Mouse (Mus musculus) retina, postnatal 7 days (tissue): ENCODE results near the gene Hspb9.

Source experiments
- DNase-seq: peaks from one replicate; pipeline ENCODE4 v3.0.0-alpha.2; 2012; ENCODE audit warnings: low read depth, low spot score

Gene Hspb9

DNA sequence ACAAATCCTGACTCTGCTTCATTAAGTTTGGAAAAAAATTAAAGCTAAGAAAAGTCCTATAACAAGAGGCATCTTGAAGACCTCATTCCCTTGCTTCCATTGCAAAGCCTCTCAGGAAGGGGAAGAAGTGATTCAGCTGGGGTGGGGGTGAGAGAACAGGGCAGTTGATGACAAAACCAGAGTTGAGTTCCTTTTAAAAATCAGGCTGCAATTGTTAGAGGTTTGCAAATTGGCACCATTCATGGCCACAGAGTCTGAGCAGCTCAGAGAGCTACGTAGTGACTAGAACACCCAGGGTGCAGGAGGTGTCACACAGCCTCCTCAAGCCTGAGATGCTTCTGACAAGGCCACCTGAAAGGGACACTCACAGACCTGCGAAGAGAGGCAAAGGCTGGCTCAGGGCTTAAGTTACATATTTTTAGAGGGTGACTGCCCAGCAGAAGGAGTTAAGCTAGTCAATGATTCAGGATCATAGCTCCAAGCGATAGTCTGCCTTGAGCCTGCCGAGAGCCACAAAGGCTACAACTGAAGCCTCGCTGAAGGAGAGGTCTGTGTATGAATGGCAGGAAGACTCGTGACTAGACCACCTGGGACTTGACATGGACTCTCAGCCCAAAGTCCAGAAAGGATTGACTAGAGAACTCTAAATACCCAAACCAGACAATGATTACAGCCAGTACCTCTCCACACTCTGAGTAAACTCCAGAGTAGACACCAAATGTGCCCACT, 17.0 kb downstream of the Hspb9 start:
- no peak for DNase-seq

DNA sequence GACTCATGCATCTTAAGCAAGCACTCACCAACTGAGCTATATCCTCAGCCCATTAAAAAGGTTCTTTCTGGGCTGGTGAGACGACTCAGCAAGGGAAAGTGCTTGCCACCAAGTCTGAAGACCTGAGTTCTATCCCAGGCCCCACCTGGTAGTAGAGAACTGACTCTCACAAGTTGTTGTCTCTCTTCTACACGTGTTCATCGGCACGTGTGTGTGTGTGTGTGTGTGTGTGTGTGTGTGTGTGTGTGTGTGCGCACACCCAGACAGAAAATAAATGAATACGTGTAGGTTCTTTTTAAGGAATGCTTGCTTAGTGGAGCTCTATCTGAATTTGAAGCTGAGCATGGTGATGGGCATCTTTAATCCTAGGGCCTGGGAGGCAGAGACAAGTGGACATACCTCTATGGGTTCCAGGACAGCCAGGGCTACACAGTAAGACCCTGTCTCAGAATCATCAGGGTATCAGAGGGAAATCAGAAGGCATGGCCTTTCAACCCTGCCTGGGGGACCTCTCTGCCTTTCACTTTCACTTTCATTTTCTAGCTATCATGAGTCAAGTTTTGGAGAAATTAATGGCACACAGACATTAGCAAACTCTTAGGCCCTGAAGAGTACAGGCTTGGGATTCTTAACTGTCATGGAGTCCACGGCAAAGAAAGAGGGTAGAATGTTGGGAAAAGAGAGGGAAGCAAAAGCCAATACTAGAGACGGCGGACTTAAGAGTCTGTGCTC, 21.6 kb downstream of the Hspb9 start:
- no peak for DNase-seq

GRCm38 (mm10) chr11:100735954-100736745, 22.5 kb downstream of the Hspb9 start:
- no peak for DNase-seq

GRCm38 (mm10) chr11:100736746-100737080, 23.1 kb downstream of the Hspb9 start:
- no peak for DNase-seq

- no peak for DNase-seq
Measured at GRCm38 (mm10) chr11:100737105-100737733, 23.6 kb downstream of the Hspb9 start.

DNA sequence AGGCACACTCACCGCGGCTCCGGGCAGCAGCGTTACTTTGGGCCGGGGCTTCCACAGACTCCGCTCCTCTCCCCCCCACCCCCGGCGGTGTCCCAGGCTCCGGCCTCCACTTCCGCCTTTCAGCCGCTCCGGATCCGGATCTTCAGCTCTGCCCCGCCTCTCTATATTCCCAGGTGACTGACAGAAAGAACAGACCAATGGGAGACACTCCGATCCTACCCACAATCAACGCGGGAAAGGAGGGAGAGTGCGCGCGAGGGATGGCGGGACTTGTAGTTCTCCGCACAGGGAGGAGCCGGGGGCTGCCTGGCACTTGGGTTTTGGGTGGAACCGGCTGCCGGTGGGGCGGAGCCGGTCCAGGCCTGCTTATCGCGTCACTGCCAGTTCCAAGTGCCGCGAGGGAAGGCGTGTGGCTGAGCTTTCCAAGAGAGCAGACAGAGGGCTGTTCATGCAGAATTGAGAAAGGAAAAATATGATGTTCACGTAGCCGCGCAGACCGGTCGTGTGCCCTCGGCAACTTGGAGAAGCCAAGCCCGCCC, 24.5 kb downstream of the Hspb9 start, which contains the start of gene Rab5c:
TSS of gene Rab5c (minus strand) at position 150 of the 539 bp plus-strand sequence.
- peak; percentile 93 for DNase-seq

DNA sequence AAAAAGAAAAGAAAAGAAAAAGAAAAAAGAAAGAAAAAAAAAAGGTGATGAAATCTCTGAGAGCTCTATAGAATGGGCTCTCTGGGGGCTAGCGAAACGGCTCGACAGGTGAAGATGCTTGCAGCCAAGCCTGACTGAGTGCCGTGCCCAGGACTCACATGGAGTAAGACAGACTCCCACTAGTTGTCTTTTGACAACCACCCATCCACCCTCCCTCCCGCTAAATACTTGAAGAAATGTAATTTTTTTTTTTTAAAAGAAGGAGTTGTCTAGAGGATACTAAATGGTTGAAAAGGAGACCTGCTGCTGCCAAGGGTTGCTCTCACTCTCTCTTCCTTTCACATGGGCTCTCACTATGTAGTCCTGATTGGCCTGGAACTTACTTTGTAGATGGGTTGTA, 25.1 kb downstream of the Hspb9 start:
- DNase-seq, result no peak

DNA sequence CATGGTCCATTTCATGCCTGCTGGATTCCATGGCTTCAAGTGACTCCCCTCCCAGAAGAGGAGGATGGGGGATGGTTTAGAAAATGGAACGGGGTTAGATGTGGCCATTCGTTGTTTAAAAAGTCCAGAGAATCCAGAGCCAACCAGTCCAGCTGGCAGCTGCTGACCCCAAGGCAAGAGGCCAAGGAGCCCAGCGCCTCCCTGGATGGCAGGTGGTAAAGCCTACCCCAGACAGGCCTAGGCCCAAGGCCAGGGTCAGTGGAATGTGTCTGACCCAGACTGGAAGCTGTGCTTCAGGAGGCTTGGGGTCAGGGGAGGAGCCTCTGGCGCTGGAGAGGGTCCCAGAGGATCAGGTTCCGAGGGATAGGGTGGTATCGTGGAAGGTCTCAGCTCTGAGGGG, 27.7 kb downstream of the Hspb9 start:
- DNase-seq, result no peak

DNA sequence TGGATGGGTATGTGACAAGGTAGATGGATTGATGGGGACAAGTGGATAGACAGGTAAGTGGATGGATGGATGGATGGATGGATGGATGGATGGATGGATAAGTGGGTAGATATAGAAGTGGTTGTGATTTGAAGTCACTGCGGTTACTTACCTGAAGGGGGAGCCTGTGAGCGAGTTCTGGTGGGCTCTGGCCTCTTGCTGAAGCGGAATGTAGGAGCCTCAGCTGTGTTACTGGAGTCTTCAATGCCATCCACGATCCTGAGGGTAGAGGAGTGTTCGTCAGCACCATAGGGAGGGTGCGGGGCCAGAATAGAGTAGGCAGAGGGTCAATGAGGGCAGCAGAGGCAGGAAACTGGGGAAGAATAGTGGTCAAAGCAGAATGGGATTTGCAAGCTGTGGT, 31.4 kb downstream of the Hspb9 start:
- no peak for DNase-seq

DNA sequence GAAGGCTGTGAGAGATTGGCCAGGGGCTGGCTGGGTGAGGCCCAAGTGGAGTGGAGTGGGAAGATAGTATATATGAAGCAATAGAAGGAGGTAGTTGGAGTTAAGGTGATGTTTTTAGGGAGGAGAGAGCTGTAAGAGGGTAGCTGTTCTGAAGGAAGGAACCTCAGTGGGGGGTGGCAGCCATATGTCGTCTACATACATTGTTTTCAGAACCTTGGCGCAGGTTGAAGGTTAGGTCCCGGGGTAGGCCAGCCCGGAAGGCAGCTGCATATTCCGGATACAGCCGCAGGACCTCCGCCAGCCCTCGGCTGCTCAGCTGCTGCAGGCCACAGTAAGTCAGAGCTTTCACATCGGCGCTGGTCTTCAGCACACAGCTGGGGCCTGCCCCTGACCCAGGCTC, 32.9 kb downstream of the Hspb9 start:
- DNase-seq, result no peak

GRCm38 (mm10) chr11:100747114-100747513, 33.5 kb downstream of the Hspb9 start:
- no peak for DNase-seq

DNA sequence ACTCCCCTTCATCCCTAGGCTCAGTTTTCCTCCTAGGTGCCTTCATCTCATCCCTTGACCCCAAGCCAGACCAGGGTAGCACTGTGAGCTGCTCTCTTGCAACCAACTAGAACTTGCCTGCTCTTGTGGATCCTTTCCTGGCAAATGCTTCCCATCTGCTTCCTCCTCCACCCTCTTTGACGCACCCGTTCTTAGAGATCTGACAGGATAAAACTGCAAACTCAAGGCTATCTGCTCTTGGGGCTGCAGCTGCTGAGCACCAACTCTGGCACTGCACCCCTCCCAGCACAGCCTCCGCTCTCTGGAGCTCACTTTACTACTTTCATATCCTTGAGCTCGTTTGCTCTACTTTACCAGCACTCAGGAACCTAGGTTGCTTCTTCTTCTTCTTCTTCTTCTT, 35.0 kb downstream of the Hspb9 start:
- no peak for DNase-seq

DNA sequence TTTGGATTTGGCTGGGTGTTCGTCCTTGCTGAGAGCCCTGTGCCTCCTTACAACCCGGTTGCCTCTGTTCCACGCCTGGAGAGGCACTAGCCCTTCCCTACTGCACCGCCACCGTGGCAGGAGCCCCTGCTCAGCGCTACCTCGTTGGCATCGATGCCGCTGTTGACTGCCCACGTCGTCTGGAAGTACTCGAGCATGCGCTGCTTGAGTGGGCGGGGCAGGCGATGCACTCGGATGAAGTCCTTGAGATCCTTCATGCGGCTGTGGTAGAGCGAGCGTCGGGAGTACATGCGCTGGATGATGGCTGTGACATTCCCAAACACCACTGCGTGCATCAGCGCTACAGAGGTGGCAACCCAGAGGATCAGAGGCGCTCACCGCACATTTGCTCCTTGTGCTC, 35.8 kb downstream of the Hspb9 start:
- DNase-seq, result no peak

- no peak for DNase-seq
Measured at GRCm38 (mm10) chr11:100750127-100750526, 36.5 kb downstream of the Hspb9 start.

GRCm38 (mm10) chr11:100752294-100752693, 38.6 kb downstream of the Hspb9 start:
- DNase-seq, result no peak

GRCm38 (mm10) chr11:100754021-100754692, 40.5 kb downstream of the Hspb9 start:
- DNase-seq, result no peak

- no peak for DNase-seq
Measured at GRCm38 (mm10) chr11:100754693-100755057, 41.0 kb downstream of the Hspb9 start.

GRCm38 (mm10) chr11:100756476-100756875, 42.8 kb downstream of the Hspb9 start:
- DNase-seq, result no peak

DNA sequence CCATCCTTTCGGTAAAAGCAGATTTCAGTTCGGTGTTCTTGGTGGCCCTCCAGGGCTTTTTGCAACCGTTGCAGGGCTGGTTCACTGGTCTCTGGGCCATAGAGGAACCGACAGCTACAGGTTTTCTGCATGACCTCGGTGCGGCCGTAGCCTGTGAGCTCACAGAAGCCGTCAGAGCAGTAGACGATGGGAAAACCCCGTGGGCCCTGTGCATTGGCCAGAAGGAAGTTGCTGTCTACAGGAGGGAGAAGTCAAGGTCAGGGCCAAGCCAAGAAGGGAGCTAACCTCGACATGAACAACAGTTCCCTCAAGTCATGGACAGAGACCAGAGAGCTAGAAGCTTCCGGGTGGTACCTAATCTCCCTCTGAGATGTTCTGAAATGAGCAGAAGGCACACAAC, 43.9 kb downstream of the Hspb9 start:
- no peak for DNase-seq

DNA sequence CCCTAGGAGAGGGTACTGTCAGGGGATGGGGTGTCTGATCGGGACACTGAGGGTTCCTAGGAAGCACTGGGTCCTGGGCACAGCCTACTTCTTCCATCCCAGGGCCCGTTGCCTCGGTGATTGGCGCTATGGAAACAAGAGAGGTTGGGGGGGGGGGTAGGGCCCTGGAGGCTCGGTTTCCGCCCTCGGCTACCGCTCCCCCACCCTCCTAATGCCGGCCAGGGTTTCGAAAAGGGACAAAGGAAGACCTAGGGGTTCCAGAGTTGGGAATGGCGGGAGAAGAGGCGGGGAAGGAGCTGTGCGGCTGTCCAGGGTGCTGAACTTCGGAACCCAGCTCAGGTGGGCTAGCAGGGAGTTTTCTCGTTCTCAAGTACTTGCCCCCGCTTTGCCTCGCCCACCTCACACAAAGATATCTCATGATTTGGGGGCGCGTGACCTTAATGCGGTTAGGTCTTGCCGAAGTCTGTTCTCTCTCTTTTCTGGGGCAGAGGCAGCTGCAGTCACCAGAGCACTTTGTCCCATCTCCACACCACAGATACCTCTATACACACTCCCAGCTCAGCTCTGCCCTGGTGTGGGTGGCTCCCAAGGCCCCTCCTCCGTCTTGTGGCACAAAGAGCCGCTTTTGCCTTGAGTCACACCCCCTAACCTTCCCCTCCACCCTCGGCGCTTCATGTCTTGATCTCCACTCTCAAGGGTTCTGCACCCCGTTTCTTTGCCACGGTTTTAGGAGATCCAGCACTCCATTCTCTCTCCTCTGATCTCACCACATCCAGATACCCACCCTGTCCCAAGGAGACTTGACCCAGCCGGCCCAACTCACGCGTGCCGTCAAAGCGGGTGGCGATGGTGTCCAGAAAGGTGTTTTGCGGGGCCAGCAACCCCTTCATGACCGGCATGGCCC, 45.3 kb downstream of the Hspb9 start:
- DNase-seq, result no peak
